Mouse (Mus musculus): Measurements from ENCODE around the gene Nrxn2. TPM values are rescaled to one million over a fixed set of nuclear protein-coding genes. Genes with fewer than 3 reads are reported as not detected.

Gene Nrxn2
- total and polyA plus RNA-seq, 3 experiments = 0.20 to 0.71 (median 0.30) TPM

DNA sequence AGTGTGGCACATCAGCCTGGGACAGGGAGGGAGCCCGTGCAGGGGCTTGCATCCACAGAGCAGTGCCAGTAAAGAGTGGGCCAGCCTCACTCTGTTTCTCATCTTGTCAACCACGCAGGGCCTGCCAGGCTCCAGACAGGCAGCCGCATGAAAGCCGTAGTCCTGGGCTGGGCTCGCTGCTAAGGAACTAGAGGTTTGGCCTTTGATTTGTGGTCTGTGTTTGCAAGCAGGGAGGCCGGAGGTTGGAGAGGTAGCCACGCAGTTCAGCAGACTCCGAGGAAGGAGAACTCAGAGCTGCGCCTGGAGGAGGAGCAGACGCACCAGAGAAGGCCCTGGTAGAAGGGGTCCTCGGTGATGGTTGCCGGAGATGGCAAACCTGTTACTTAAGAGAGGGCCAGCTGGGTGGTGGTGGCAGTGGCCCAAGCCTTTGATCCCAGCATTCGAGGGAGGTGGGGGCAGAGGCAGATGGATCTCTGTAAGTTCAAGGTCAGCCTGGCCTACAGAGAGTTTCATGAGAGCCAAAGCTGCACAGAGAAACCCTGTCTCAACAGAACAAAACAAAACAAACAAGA lies 66.6 kb downstream of the Nrxn2 start:
- Histone ChIP-seq H3K4me1 (ENCODE audit: control insufficient read depth in 1 of 2, insufficient read depth in 2 of 2) (peaks cover 0 to 11% of the 10 kb centered on the region in 2 experiments; a peak in 2 of 4 replicates), H3K4me2 (ENCODE audit: insufficient read depth, low read depth, poor library complexity, severe bottlenecking) (no peak overlapping the region), H3K9ac (ENCODE audit: insufficient read depth, low read depth) (no peak overlapping the region), H3K79me2 (replicated peaks; ENCODE audit: control insufficient read depth, extremely low read depth, insufficient read depth, poor library complexity, severe bottlenecking) (no peaks in the 10 kb centered on the region), H3K27ac (ENCODE audit: insufficient read depth, low read depth) (no peak overlapping the region), H3K4me3 (replicated peaks in 1 of 3; ENCODE audit: low read depth in 2 of 3, low read length in 2 of 3, poor library complexity in 1 of 3) (no peak overlapping the region), H3K27me3 (replicated peaks) (peaks cover 57% of the 10 kb centered on the region), H3K9me3 (replicated peaks; ENCODE audit: low read length) (no peaks in the 10 kb centered on the region), H3K36me3 (replicated peaks in 1 of 2; ENCODE audit: control insufficient read depth in 1 of 2, insufficient read depth in 1 of 2, low read length in 1 of 2) (no peaks in the 10 kb centered on the region)
- dilution Hi-C loops (cut with MboI; ENCODE audit: extremely low pct_ligation_motif_present, extremely low pct_unique_long_range_greater_than_20kb, low sequenced_read_pairs) = no loop called here
- TF ChIP-seq JUN (IDR thresholded peaks at IDR 0.05; ENCODE audit: insufficient read depth, low read depth, low read length) (no peak), GABPA (IDR thresholded peaks at IDR 0.05; ENCODE audit: insufficient replicate concordance, low read depth, low read length) (no peak), MAFK (IDR thresholded peaks at IDR 0.05; ENCODE audit: insufficient replicate concordance, low read length) (no peak), ZMIZ1 (IDR thresholded peaks at IDR 0.05; ENCODE audit: low read depth, low read length) (no peak)
- in situ Hi-C loops (cut with MboI; ENCODE audit: low pct_ligation_motif_present, low pct_unique_long_range_greater_than_20kb, low sequenced_read_pairs) = no loop called here
- no peak for DNase-seq (ENCODE audit: extremely low read depth)

DNA sequence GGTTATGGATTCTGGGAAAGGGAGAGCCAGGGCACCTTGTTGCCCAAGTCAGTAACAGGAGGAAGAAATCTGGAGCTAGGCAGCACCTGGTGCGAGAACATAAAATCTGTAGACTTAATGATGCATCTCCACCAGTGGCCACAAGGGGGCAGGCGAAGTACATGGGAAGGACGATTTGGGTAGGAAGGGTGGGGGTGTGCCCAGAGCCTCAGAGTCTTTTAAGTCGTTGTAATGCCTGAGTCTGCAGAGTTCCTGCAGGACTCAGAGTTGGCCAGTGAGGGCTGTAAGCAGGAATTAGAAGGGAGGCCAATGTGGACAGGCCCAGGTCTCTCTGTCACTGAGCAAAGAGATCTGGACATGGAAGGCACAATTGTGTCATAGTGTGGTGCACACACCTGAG lies 70.5 kb downstream of the Nrxn2 start:
- dilution Hi-C loops (cut with MboI; ENCODE audit: extremely low pct_ligation_motif_present, extremely low pct_unique_long_range_greater_than_20kb, low sequenced_read_pairs) (no loop called here), in situ Hi-C loops (cut with MboI; ENCODE audit: low pct_ligation_motif_present, low pct_unique_long_range_greater_than_20kb, low sequenced_read_pairs) (no loop called here)
- Histone ChIP-seq H3K4me3 (replicated peaks in 1 of 3; ENCODE audit: low read depth in 2 of 3, low read length in 2 of 3, poor library complexity in 1 of 3) (no peak overlapping the region), H3K36me3 (replicated peaks in 1 of 2; ENCODE audit: control insufficient read depth in 1 of 2, insufficient read depth in 1 of 2, low read length in 1 of 2) (no peaks in the 10 kb centered on the region), H3K9ac (ENCODE audit: insufficient read depth, low read depth) (no peak overlapping the region), H3K9me3 (replicated peaks; ENCODE audit: low read length) (no peaks in the 10 kb centered on the region), H3K79me2 (replicated peaks; ENCODE audit: control insufficient read depth, extremely low read depth, insufficient read depth, poor library complexity, severe bottlenecking) (no peaks in the 10 kb centered on the region), H3K27me3 (replicated peaks) (peaks cover 75% of the 10 kb centered on the region), H3K27ac (ENCODE audit: insufficient read depth, low read depth) (no peak overlapping the region), H3K4me1 (ENCODE audit: control insufficient read depth in 1 of 2, insufficient read depth in 2 of 2) (peaks cover 0 to 18% of the 10 kb centered on the region in 2 experiments; a peak in 2 of 4 replicates), H3K4me2 (ENCODE audit: insufficient read depth, low read depth, poor library complexity, severe bottlenecking) (no peak overlapping the region)
- DNase-seq (ENCODE audit: extremely low read depth) = peak; percentile 83
- no peak for TF ChIP-seq POLR2AphosphoS2 (IDR thresholded peaks at IDR 0.05; ENCODE audit: low read depth, low read length)
- TF ChIP-seq E2F4 (IDR thresholded peaks at IDR 0.05; ENCODE audit: insufficient replicate concordance, low read depth, low read length) = 0 out of 2 replicates have a peak, but pooled peaks have one; percentile 53
- no peak for TF ChIP-seq MEF2A (IDR thresholded peaks at IDR 0.05; ENCODE audit: borderline replicate concordance, low read depth, low read length)
- no peak for TF ChIP-seq RCOR1 (conservative IDR thresholded peaks at IDR 0.05; ENCODE audit: low read depth, low read length)
- no peak for TF ChIP-seq ZKSCAN1 (IDR thresholded peaks at IDR 0.05; ENCODE audit: borderline replicate concordance, low read depth, low read length)
- TF ChIP-seq KAT2A (IDR thresholded peaks at IDR 0.05; ENCODE audit: insufficient replicate concordance, low read length) = no peak
- 0 out of 2 replicates have a peak, but pooled peaks have one; percentile 28 for TF ChIP-seq BHLHE40 (IDR thresholded peaks at IDR 0.05; ENCODE audit: low read depth, low read length)
- no peak for TF ChIP-seq TCF12 (IDR thresholded peaks at IDR 0.05; ENCODE audit: low read depth, low read length)
- TF ChIP-seq CHD2 (IDR thresholded peaks at IDR 0.05; ENCODE audit: low read length) = peak; percentile 39; the same call in 1 of the 2 replicates
- TF ChIP-seq USF1 (IDR thresholded peaks at IDR 0.05; ENCODE audit: low read depth, low read length) = no peak
- TF ChIP-seq MAFK (IDR thresholded peaks at IDR 0.05; ENCODE audit: insufficient replicate concordance, low read length) = no peak; the same call in 1 of the 2 replicates
- no peak for TF ChIP-seq CHD1 (IDR thresholded peaks at IDR 0.05; ENCODE audit: low read depth, low read length)
- no peak for TF ChIP-seq ETS1 (conservative IDR thresholded peaks at IDR 0.05; ENCODE audit: low read depth, low read length)
- TF ChIP-seq ELF1 (IDR thresholded peaks at IDR 0.05; ENCODE audit: low read depth, low read length) = 0 out of 2 replicates have a peak, but pooled peaks have one; percentile 37
- no peak for TF ChIP-seq UBTF (IDR thresholded peaks at IDR 0.05; ENCODE audit: low read depth, low read length)
- no peak for TF ChIP-seq GABPA (IDR thresholded peaks at IDR 0.05; ENCODE audit: insufficient replicate concordance, low read depth, low read length)
- 0 out of 2 replicates have a peak, but pooled peaks have one; percentile 28 for TF ChIP-seq MXI1 (IDR thresholded peaks at IDR 0.05; ENCODE audit: low read depth, low read length)
- 0 out of 2 replicates have a peak, but pooled peaks have one; percentile 28 for TF ChIP-seq IRF4 (IDR thresholded peaks at IDR 0.05; ENCODE audit: low read depth, low read length)
- no peak for TF ChIP-seq PAX5 (IDR thresholded peaks at IDR 0.05; ENCODE audit: low read length)
- TF ChIP-seq EP300 (IDR thresholded peaks at IDR 0.05; ENCODE audit: low read length) = no peak
- TF ChIP-seq MAZ (IDR thresholded peaks at IDR 0.05; ENCODE audit: low read depth, low read length) = peak; percentile 96
- no peak for TF ChIP-seq HCFC1 (IDR thresholded peaks at IDR 0.05; ENCODE audit: low read depth, low read length)
- TF ChIP-seq RAD21 (IDR thresholded peaks at IDR 0.05; ENCODE audit: low read depth, low read length) = peak; percentile 99
- peak; percentile 87 to 99 for TF ChIP-seq CTCF (conservative IDR thresholded peaks at IDR 0.05 in 1 of 2, IDR thresholded peaks at IDR 0.05 in 1 of 2; ENCODE audit: low read depth in 2 of 2, low read length in 2 of 2)
- TF ChIP-seq SMC3 (IDR thresholded peaks at IDR 0.05; ENCODE audit: low read depth, low read length) = peak; percentile 92
- TF ChIP-seq MAX (IDR thresholded peaks at IDR 0.05; ENCODE audit: low read length) = 0 out of 2 replicates have a peak, but pooled peaks have one; percentile 32
- TF ChIP-seq ZMIZ1 (IDR thresholded peaks at IDR 0.05; ENCODE audit: low read depth, low read length) = no peak
- TF ChIP-seq NELFE (IDR thresholded peaks at IDR 0.05; ENCODE audit: low read depth, low read length) = peak; percentile 55; the same call in 1 of the 2 replicates
- TF ChIP-seq SIN3A (IDR thresholded peaks at IDR 0.05; ENCODE audit: low read length) = peak; percentile 52; the same call in 1 of the 2 replicates
- TF ChIP-seq POLR2A (IDR thresholded peaks at IDR 0.05; ENCODE audit: low read depth, low read length) = no peak
- TF ChIP-seq USF2 (conservative IDR thresholded peaks at IDR 0.05; ENCODE audit: low read depth, low read length) = no peak

All from CH12.LX (cell line).